Mouse (Mus musculus) frontal cortex, postnatal 36 days (tissue): ENCODE data around the gene Lmbr1.

ENCODE experiments used
- DNase-seq, 2 experiments: peaks; one replicate each; pipeline ENCODE4 v3.0.0; 2022; ENCODE audit warnings: low spot score in 2 of 2

Lmbr1 gene

GRCm38 (mm10) chr5:29253876-29254275 lies 124.3 kb downstream of the Lmbr1 start:
- DNase-seq, result no peak

GRCm38 (mm10) chr5:29251496-29251873 lies 126.7 kb downstream of the Lmbr1 start:
- no peak for DNase-seq

- no peak for DNase-seq
These were observed 127.2 kb downstream of the Lmbr1 start for GRCm38 (mm10) chr5:29250795-29251495.

- DNase-seq, result no peak
These were observed 133.4 kb downstream of the Lmbr1 start for GRCm38 (mm10) chr5:29244769-29245168.

GRCm38 (mm10) chr5:29238379-29238778 lies 139.8 kb downstream of the Lmbr1 start:
- no peak for DNase-seq

GRCm38 (mm10) chr5:29230481-29230880 lies 147.7 kb downstream of the Lmbr1 start:
- DNase-seq, result no peak

- no peak for DNase-seq
These were observed 154.1 kb downstream of the Lmbr1 start for GRCm38 (mm10) chr5:29224089-29224488.

- no peak for DNase-seq
These were observed 160.2 kb downstream of the Lmbr1 start for GRCm38 (mm10) chr5:29217997-29218396.

- no peak for DNase-seq
These were observed 166.1 kb downstream of the Lmbr1 start for GRCm38 (mm10) chr5:29211980-29212555.

GRCm38 (mm10) chr5:29205690-29206089 lies 172.5 kb downstream of the Lmbr1 start:
- DNase-seq, result no peak

GRCm38 (mm10) chr5:29199868-29200267 lies 178.3 kb downstream of the Lmbr1 start:
- DNase-seq, result no peak

GRCm38 (mm10) chr5:29198960-29199488 lies 179.2 kb downstream of the Lmbr1 start:
- DNase-seq, result no peak

GRCm38 (mm10) chr5:29197187-29197586 lies 181.0 kb downstream of the Lmbr1 start:
- no peak for DNase-seq

GRCm38 (mm10) chr5:29196264-29196658 lies 181.9 kb downstream of the Lmbr1 start:
- DNase-seq, result no peak

GRCm38 (mm10) chr5:29195570-29196263 lies 182.5 kb downstream of the Lmbr1 start, which contains the start of gene Rnf32:
Gene Rnf32, plus strand, starts transcription at chr5:29195992.
- peak; percentile 83 to 90 for DNase-seq

GRCm38 (mm10) chr5:29195231-29195569 lies 183.0 kb downstream of the Lmbr1 start:
- no peak for DNase-seq

- no peak for DNase-seq
These were observed 191.4 kb downstream of the Lmbr1 start for GRCm38 (mm10) chr5:29186798-29187197.
